Mouse (Mus musculus) frontal cortex, postnatal 25 days (tissue): ENCODE data around the gene Fryl.

Experiments
- DNase-seq, 2 experiments: peaks; one replicate each; pipeline ENCODE4 v3.0.0; 2022; ENCODE audit warnings: low spot score in 2 of 2

Gene Fryl

DNA sequence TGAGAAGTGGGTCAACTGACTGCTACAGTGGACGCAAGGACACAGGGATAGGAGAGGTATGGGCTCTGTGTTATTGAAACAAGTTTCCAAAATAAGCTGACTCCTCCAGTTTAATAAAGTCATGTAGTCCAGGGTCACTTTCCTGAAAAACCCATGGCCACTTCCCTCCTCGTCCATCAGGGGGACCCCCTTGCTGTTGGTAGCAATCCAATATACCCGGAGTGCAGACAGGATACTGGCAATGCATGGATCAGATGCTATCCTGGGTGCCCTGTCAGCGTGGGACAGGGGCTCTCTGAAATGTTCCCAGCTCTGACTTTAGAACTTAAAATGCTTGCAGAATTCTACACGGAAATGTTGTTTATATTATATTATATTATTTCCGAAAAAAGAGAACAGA is 34.0 kb downstream of the Fryl start:
- DNase-seq: no peak

DNA sequence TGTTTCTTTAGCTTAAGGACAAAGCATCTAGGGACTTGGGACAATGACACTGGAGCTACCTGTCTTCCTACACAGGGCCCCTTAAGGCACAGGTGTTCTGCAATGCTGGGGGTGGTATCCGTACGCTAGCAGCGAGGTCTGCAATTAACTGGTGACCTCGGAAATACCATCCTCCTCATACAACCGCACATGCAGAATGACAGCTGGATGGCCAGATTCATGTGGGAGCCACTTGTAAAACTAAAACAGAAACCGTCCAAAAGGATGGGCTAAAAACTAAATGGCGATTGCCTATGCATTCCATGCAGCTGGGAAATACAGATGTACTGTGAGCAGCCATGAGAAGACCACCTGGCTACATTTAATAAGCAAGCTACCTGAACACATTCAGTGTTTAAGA is 34.6 kb downstream of the Fryl start:
- DNase-seq: no peak

DNA sequence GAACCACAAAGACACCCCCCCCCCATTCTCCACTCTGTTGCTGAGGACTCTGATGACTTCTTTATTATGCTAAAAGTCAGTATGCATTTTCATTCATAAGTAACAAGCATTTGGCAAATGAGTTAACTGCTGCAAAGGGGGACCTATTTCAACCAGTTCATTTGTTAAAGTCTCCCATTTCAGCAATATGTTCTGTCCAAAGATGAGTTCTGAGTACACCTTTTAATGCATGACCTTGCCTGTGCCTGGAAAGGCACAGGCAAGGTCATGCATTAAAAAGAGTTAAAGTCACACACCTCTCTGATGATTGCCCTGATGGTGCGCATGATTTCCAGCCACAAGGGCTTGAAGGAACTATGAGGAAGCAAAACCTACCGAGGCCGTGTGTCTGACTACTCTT is 36.7 kb downstream of the Fryl start:
- DNase-seq: no peak

DNA sequence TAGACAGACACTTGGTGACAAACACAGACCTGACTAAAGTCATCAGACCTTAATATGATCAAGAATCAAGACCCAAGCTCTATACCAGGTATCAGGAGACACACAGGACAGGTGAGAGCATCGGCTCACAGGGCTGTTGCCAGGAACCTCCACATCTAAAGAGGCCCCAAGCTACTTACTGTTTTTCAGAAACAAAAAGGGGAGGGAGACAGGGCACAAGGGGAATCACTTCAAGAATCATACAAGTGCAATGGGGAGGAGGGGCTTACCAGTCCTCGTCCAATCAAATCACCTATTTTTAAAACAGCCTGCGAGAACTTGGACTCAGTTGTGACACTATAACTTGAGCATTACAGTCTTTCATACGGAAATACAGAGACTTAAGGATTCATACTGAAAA is 38.4 kb downstream of the Fryl start:
- DNase-seq: no peak

DNA sequence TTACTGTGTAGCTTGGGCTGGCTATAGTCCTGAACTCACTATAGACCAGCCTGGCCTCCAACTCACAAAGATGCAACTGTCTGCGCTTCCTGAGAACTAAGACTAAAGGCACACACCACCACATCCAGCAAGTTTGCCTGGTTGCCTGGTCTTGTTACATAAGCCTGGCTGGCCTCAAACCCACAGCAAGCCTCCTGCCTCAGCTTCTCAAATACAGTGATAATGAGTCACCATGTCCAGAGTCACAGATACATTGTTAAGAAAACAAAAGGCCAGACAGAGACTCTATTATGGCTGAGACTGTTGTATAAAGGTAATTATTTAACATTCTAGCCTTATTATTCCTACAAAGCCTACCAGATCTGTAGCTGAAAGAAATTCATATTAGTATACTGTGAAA is 39.3 kb downstream of the Fryl start:
- DNase-seq: no peak

DNA sequence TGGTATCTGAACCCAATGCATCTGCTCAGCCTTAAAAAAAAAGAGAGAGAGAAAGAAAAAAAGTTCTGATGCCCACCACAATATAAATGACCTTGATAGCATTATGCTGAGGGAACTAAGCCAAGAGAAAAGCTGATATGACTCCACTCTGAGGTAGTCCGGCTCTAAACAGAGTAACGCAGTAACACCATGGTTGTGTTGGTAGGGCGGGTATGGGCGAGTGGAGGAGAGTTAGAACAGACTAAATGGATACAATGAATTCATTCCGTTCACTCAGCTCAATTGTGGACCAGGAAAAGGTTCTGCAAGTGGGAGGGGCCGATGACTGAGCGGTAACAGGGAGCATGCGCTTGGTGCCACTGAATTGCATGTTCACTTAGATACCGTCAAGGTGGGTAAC is 40.4 kb downstream of the Fryl start:
- DNase-seq: no peak

DNA sequence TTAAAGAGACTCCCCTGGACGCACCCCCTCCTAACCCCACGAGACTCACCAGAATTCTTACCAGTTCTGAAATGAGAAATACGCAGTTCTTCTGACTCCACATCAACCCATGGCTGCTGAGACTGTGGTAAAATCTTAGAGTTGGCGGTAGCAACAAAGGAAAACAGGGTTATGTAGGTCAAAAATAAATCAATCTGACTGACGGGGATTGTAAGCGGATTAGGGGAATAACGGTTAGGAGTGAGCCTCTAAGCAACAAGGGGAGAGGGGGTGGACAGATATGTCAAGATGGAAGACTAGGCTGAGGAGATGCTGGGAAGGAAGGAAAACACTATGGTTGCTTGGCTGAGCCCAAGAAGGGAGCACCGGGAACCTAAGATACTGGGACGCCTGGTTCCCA is 44.0 kb downstream of the Fryl start:
- DNase-seq: no peak

DNA sequence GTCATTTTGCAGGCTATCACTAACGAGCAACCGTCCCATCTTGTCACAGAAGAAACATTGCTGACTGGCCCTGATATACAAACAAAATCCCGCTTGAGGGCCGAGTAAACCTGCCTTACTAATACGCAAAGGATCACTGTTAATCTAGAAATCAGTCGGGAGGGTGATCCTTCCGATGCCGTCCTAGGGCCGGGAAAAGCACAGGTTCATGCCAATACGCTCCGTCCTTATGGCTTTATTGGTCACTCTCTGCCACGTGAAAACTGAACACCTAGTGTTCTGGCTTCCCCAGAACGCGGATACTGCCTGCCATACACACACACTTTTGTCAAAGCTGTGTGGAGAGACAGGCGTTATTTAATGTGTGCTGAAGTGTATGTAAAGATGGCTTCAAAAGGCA is 44.5 kb downstream of the Fryl start:
- no peak for DNase-seq

DNA sequence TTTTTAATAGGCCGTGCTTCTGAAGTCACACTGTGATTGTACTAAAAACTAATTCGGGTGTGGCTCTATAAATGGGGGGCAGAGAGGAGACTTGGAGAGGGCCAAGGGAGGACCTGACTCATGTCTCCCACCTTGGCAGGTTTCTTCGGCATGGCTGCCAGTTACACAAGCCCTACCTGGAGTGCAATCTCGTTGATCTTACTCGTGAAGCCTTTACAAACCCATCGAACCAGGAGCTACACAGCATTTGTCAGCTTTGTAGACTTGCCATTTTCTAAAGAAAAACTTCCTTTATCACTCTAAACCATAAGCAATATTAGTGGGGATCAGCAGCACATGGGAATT is 45.5 kb downstream of the Fryl start:
- DNase-seq: no peak

DNA sequence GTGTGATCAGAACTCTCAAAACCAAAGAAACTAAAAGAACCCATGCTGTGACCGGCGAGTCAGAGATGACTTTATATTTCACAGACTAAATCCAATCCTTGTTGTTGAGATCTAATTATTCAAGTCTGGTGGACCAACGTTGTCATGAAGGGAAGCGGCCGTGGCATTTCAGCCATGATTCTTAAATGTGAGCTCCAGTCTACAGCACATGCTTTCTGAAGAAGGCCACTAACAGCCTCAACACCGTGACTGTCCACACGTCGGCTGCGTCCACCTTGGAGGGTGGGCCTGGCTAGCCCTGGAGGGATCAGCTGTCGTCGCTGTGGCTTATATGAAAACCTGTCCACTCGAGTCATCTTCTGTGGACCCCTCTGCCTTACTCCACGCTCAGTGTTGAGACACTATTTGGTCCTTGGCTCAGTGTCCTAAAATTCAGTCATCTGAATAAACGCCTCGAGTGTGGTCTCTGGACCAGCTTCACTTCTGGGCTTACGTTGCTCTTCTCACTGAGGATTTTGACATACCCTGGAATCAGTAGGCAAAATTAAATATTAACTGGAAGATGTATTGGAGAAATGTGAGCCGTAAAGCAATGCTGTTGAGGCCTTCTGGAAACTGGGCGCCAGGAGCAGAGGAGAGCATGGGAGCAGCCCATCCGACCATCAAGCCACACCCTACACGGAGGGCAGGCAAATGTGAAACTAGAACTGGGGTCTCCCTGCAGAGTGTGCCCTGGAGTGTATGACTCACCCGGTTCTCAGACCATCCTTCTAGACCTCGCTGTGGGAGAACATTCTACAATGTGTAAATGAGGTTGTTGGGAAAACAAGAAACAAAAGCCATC is 46.1 kb downstream of the Fryl start:
- no peak for DNase-seq

DNA sequence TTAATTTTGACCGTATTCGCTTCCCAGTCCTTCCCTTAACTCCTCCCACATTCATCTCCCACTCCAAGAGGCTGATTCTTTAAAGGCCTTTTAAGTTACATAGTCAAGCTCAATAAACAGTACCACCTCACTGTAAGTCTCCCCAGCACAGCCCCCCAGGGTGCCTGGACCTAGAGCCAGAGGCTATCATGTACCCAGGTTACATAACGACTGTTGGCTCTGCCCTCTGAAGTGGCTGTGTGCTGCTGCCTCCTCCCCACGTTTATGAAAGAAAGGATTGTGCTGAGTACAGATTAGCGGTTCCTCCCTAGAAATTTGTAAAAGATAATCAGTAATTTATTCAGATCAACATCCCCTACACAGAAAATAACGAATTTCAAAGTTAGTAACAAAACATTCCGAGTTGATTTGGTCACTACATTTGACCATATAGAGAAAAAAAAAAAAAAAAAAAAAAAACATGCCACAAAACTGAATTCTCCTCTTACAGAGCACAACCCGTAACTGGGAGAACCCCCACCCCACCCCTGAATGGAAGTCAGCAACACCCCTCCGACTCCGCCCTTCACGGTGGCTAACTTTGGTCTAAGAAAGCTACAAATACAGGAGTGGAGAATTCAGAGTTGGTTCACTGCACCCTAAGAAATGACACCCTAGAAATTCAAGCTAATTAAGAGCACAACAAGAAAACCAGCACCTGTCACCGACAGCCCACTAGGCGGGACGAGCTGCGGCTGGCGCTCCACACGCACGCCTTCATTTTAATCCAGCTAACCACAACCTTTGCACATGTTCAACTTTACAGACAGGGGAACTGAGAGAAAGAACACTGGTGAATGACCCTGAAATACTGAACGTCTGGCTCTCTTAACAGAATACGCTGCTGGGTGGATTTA is 47.0 kb downstream of the Fryl start:
- no peak for DNase-seq

DNA sequence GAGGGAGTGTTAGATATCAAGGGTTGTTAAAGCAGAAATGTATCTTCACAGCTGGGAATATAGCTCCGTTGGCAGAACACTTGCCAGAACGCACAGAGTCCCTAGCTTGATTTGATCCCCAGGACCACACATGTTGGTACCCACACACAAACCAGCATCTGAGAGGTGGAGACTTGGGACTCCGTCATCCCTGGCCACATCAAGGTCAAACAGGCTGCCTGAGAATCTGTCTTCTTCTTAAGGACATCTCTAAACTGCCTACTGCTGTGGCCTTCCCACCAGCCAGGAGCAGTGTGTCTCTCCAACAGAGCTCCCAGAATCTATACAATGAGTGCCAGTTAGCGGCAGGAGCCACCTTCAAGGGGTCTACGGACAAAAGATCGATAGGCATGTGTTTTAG is 47.8 kb downstream of the Fryl start:
- DNase-seq: no peak

DNA sequence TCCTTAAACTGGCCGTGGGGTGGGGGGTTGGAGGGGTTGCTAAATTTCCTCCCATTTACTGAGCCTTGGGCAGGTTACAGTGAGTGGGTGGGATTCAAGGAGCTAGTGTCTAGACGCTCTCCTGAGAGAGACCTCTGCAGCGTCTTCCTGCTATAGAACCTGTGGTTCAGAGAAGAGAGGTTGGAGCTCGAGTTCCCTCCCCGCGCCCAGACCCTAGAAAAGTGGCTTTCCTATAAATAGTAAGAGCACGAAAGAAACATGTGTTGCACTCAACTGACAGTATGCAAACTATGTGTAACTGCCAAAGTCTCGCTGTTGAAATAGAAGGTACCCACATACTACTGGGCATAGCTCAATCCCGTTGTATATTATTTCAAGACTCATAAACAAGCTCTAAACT is 49.7 kb downstream of the Fryl start:
- DNase-seq: no peak

DNA sequence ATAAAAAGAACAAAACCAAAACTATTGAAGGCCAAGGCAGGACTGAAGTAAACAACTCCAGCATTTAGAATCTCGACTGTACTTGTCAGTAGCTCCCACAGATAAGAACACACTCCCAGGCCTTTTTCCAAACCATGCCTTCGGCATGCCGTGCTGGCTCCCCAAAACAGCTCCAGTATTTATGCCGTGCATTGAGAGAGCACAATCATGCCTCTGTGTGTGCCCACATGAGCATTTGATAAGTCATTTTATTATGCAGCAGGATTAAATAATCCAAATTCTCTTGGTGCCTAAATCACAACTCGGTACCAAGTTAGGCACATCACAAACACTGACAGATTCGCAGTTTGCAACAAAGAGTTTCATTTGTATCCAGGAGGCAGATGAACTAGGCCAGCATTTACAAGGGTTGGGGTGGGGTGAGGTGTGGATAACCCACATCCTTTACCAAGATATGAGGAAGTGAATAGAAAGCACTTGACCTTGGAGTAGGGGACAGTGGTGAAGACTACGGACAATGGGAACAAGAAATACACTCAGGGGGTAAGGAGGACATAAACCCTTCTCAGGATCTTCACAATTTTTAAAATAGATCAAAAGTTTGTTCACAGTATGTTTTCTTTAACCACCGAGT is 50.3 kb downstream of the Fryl start:
- no peak for DNase-seq

DNA sequence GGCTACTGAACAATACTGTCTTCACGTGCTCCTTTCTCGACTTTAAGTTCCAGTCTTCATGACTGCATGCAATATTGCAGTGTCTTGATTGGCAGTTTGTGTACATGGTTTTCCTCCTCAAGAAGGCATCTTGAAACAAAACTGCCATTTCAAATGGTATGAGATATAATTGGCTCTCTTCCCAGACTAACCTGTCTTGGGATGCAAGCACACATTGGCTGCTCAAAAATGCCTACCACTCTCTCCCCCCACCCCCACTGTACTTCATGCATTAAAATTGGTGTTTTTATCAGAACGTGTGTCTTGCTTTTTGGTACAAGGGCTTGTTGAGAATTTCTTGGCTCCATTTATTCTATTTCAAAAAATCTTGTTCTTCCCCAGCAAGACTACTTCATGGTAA is 51.4 kb downstream of the Fryl start:
- no peak for DNase-seq

DNA sequence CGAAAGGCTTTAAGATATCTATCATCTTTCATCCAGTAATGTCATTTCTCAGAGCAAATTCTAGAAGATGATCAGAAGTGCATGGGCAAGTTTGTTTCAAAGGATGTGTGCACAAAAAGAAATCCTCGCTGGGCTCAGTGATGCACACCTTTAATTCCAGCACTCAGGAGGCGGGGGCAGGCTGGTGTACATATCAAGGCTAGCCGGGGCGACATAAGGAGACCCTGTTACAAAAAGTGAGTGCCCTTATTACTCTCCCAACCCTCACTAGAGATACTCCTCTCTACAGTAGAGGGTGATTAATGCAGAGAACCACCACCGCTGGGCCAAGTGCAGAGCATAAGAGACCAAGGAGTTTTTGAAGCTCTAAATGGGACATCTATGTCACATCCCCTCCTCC is 53.9 kb downstream of the Fryl start:
- DNase-seq: no peak

DNA sequence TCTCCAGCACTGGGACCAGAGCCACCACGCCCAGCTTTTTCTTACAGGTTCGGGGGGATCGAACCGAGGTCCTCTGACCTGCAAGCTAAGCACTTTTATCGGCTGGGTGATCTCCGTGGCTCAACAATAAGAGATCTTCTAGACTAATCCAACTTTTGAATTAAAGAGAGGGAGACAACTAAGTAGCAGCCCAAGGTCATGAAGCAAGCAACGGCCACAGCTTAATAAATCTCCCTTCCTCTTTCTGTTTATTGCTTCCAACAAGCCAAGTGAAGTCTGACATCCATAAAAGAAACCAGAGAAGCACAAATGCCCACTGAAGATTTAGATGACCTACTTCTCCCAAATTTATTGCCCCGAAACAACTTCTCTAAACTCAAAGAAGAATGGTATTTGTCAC is 54.3 kb downstream of the Fryl start:
- DNase-seq: no peak

DNA sequence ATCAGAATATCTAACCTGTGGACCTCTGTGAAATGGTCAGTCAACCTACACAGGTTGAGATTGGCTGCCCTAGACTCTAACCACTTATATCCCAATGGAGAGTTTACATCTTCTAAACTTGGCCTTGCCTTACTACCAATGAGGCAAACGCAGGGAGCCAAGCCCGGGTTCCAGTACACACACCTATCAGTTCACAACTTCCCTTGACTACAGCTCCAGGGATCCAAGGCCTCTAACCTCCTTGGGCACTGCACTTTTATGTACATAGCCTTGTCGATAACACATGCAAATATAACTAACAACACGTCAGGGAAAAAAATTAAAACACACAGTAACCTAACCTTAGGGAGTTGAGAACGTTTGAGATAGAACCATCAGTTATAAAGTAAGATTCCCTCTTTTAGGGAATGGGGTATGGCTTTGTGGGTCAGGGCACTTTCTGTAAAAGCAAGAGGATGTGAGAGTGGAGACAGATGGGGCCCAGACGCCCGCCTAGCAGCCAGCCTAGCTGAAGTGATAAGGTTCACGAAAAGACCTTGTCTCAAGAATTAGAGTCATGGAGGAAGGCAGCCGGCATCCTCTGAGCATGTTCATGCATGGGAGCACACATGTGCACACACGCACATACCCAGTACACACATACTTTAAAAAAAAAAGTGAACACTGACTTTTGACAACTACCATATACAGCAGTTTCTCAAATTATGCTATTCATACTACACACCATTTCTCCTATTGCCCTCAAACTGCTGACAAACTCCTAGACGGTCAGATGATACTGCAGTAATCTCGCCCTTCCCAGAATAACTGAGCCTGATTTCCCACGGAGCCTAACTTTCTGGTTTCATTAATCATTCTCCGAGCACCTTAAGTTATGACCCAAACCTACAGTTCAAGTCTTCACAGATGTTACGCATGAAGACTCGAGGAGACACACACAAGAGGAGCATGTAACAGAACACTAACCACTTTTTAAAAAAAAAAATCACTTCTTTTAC is 55.7 kb downstream of the Fryl start:
- no peak for DNase-seq

DNA sequence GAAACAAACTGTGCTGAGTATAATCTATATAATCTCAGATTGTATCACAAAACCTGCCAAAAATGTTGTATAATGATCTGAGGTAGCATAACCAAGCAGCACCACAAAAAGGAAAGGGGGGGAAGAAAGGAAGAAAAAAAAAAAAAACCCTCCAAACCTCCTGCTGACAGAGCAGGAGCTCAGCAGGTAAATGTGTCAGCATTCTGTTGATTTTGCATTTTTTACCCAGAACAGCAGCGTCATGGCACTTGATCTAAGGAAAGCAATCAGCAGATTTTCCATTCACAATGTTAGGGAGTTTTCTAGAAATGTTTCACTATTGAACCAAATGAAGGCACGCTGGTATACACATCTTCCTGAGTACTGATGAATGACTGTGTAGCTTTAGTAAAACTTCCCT is 56.8 kb downstream of the Fryl start:
- DNase-seq: no peak

DNA sequence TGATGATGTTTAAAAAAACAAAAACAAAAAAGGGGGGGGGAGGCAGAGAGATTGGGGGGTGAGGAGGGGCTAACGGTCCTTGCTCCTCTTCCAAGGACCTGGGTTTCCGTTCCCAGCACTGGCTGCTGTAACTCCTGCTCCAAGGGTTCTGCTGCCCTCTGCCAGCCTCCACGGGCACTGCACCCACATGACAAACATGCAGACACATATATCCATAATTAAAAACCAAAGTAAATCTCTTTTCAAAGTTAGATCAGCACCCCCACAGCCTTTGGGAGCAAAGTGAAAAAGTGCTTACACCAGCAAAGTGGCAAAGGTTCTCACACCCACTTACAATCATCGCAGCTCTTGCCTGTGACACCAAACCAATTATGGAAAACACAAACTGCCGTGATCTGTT is 57.7 kb downstream of the Fryl start:
- no peak for DNase-seq

DNA sequence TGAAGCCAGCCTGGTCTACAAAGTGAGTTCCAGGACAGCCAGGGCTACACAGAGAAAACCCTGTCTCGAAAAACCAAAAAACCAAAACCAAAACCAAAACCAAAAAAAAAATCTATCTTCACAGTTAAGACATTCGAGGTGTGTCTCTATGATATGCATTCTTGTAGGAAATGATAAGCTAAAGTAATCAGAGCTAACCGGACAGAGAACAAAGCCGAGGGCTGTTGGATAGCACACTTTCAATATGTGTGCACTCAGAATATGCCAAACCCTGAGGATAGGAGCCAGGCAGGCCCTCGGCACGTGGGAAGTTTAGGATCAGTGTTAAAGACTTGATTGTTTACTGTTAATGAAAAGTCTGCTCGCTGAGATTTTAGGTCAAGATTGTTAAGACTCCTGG is 58.6 kb downstream of the Fryl start:
- DNase-seq: no peak

DNA sequence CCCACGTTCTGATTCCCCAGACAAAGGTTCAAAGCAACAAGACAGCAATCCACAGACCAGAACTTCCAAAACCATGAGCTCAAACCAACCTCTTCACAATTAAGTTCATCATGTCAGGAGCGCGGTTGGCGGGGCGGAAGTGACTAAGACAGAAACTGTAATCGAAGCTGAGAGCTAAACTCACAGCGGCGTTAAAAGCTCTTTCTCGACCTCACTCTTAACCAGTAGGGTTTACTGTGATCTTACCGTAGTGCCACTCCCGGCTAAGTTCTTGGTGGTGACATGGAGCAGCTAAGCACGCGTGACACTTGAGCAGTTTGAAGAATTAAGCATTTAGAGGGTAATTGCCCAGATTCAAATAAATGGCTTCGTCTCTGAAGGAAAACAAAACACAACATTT is 61.7 kb downstream of the Fryl start:
- no peak for DNase-seq
